Mouse (Mus musculus): ENCODE results near the gene Ubqln4. TPM values are rescaled to one million over a fixed set of nuclear protein-coding genes. Genes with fewer than 3 reads are reported as not detected.
A peak's percentile ranks its signal among the peaks of the same experiment; 100 is the strongest.

Ubqln4 gene
- total and polyA plus RNA-seq, 3 experiments = 22.8 to 62.2 (median 39.6) TPM

DNA sequence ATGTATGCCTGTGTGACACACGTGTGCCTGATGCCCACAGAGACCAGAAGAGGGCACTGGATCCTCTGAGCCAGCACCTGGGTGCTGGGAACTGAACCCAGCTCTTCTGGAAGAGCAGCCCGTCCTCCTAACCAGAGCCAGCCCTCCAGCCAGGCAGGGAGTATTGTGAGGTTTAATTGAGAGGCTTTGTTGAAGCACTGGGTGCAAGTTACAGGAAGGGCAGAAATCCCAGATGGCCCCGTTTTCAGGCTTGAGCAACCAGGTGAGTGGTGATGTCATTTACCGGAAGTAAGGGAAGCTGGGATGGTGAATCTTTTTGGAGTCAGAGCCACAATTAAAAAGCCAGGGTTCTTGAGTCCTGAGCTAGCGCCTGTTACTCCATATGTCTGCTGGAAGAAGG is 28.5 kb upstream of the Ubqln4 start:
- Histone ChIP-seq H3K36me3 (replicated peaks in 1 of 2; ENCODE audit: control insufficient read depth in 1 of 2, insufficient read depth in 1 of 2, low read length in 1 of 2) (peaks cover 9 to 41% of the 10 kb centered on the region in 2 experiments), H3K9me3 (replicated peaks; ENCODE audit: low read length) (no peaks in the 10 kb centered on the region), H3K9ac (ENCODE audit: insufficient read depth, low read depth) (no peak overlapping the region), H3K4me1 (ENCODE audit: control insufficient read depth in 1 of 2, insufficient read depth in 2 of 2) (peaks cover 27 to 50% of the 10 kb centered on the region in 2 experiments), H3K4me3 (replicated peaks in 1 of 3; ENCODE audit: low read depth in 2 of 3, low read length in 2 of 3, poor library complexity in 1 of 3) (no peak overlapping the region), H3K79me2 (replicated peaks; ENCODE audit: control insufficient read depth, extremely low read depth, insufficient read depth, poor library complexity, severe bottlenecking) (no peaks in the 10 kb centered on the region), H3K27me3 (replicated peaks) (peaks cover 3% of the 10 kb centered on the region), H3K27ac (ENCODE audit: insufficient read depth, low read depth) (no peak overlapping the region), H3K4me2 (ENCODE audit: insufficient read depth, low read depth, poor library complexity, severe bottlenecking) (no peak overlapping the region)
- dilution Hi-C loops (cut with MboI; ENCODE audit: extremely low pct_ligation_motif_present, extremely low pct_unique_long_range_greater_than_20kb, low sequenced_read_pairs) = no loop called here
- in situ Hi-C loops (cut with MboI; ENCODE audit: low pct_ligation_motif_present, low pct_unique_long_range_greater_than_20kb, low sequenced_read_pairs) = no loop called here
- no peak for DNase-seq (ENCODE audit: extremely low read depth)
- TF ChIP-seq CTCF (conservative IDR thresholded peaks at IDR 0.05 in 1 of 2, IDR thresholded peaks at IDR 0.05 in 1 of 2; ENCODE audit: low read depth in 2 of 2, low read length in 2 of 2) = 0 out of 4 replicates have a peak, but pooled peaks of 1 of the 2 experiments have one; percentile 6
- no peak for TF ChIP-seq NRF1 (IDR thresholded peaks at IDR 0.05; ENCODE audit: low read depth, low read length)

DNA sequence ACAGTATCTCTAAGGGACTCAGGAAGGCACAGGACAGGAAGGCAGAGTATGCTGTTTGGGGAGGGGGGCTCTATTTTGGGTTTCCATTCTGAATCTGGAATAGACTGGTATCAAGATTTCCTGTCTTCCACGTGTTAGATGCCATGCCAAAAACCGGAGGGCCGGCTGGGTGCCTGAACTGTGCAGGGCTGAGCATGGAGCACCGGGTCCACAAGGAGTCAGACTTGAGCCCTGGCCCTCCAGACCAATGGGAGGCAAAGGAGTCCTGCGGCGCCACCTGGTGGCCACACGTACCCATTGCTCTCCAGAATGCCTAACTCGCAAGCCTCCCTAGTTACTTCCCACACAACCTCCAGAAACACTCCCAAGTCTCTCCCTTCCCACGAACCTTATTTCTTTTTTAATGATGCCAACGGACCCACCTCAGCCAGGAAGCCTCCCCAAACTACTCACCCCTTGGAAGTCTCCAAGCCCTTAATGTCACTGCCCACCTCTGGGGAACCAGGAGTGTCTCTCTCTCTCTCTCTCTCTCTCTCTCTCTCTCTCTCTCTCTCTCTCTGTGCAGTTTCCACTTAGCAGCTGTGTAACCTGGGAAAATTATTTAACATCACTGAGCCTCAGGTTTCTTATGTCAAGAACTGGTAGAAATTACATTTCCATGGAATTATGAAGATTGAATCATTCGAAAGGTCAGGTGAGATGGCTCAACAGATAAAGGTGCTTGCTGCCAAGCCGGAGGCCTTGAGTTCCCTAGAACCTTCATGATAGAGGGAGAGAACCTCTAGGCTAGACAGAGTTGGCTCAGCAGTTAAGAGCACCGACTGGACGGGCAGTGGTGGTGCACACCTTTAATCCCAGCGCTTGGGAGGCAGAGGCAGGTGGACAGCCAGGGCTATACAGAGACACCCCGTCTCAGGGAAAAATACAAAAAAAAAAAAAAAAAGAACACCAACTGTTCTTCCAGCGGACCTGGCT is 27.1 kb upstream of the Ubqln4 start:
- Histone ChIP-seq H3K4me1 (ENCODE audit: control insufficient read depth in 1 of 2, insufficient read depth in 2 of 2) (peaks cover 22 to 44% of the 10 kb centered on the region in 2 experiments), H3K4me2 (ENCODE audit: insufficient read depth, low read depth, poor library complexity, severe bottlenecking) (no peak overlapping the region), H3K27me3 (replicated peaks) (no peaks in the 10 kb centered on the region), H3K9ac (ENCODE audit: insufficient read depth, low read depth) (no peak overlapping the region), H3K27ac (ENCODE audit: insufficient read depth, low read depth) (no peak overlapping the region), H3K4me3 (replicated peaks in 1 of 3; ENCODE audit: low read depth in 2 of 3, low read length in 2 of 3, poor library complexity in 1 of 3) (no peak overlapping the region), H3K36me3 (replicated peaks in 1 of 2; ENCODE audit: control insufficient read depth in 1 of 2, insufficient read depth in 1 of 2, low read length in 1 of 2) (peaks cover 9 to 41% of the 10 kb centered on the region in 2 experiments), H3K9me3 (replicated peaks; ENCODE audit: low read length) (no peaks in the 10 kb centered on the region), H3K79me2 (replicated peaks; ENCODE audit: control insufficient read depth, extremely low read depth, insufficient read depth, poor library complexity, severe bottlenecking) (no peaks in the 10 kb centered on the region)
- DNase-seq (ENCODE audit: extremely low read depth) = peak; percentile 91
- dilution Hi-C loops (cut with MboI; ENCODE audit: extremely low pct_ligation_motif_present, extremely low pct_unique_long_range_greater_than_20kb, low sequenced_read_pairs) (no loop called here), in situ Hi-C loops (cut with MboI; ENCODE audit: low pct_ligation_motif_present, low pct_unique_long_range_greater_than_20kb, low sequenced_read_pairs) (no loop called here)
- TF ChIP-seq JUND (conservative IDR thresholded peaks at IDR 0.05; ENCODE audit: low read depth, low read length) (no peak), NELFE (IDR thresholded peaks at IDR 0.05; ENCODE audit: low read depth, low read length) (peak; percentile 82; the same call in 1 of the 2 replicates), USF2 (conservative IDR thresholded peaks at IDR 0.05; ENCODE audit: low read depth, low read length) (no peak), NRF1 (IDR thresholded peaks at IDR 0.05; ENCODE audit: low read depth, low read length) (peak; percentile 41; the same call in 1 of the 2 replicates), ZKSCAN1 (IDR thresholded peaks at IDR 0.05; ENCODE audit: borderline replicate concordance, low read depth, low read length) (no peak), TBP (conservative IDR thresholded peaks at IDR 0.05; ENCODE audit: low read depth, low read length) (no peak), POLR2AphosphoS2 (IDR thresholded peaks at IDR 0.05; ENCODE audit: low read depth, low read length) (no peak), SMC3 (IDR thresholded peaks at IDR 0.05; ENCODE audit: low read depth, low read length) (peak; percentile 98), USF1 (IDR thresholded peaks at IDR 0.05; ENCODE audit: low read depth, low read length) (no peak), ZC3H11A (IDR thresholded peaks at IDR 0.05; ENCODE audit: low read depth, low read length) (peak; percentile 90), RAD21 (IDR thresholded peaks at IDR 0.05; ENCODE audit: low read depth, low read length) (peak; percentile 92), CTCF (conservative IDR thresholded peaks at IDR 0.05 in 1 of 2, IDR thresholded peaks at IDR 0.05 in 1 of 2; ENCODE audit: low read depth in 2 of 2, low read length in 2 of 2) (peak; percentile 77 to 99), JUN (IDR thresholded peaks at IDR 0.05; ENCODE audit: insufficient read depth, low read depth, low read length) (no peak), MAZ (IDR thresholded peaks at IDR 0.05; ENCODE audit: low read depth, low read length) (no peak), BHLHE40 (IDR thresholded peaks at IDR 0.05; ENCODE audit: low read depth, low read length) (no peak), SIN3A (IDR thresholded peaks at IDR 0.05; ENCODE audit: low read length) (0 out of 2 replicates have a peak, but pooled peaks have one; percentile 67), UBTF (IDR thresholded peaks at IDR 0.05; ENCODE audit: low read depth, low read length) (no peak), HCFC1 (IDR thresholded peaks at IDR 0.05; ENCODE audit: low read depth, low read length) (peak; percentile 49; the same call in 1 of the 2 replicates), MXI1 (IDR thresholded peaks at IDR 0.05; ENCODE audit: low read depth, low read length) (peak; percentile 78; the same call in 1 of the 2 replicates), KAT2A (IDR thresholded peaks at IDR 0.05; ENCODE audit: insufficient replicate concordance, low read length) (no peak), CHD1 (IDR thresholded peaks at IDR 0.05; ENCODE audit: low read depth, low read length) (no peak), ZMIZ1 (IDR thresholded peaks at IDR 0.05; ENCODE audit: low read depth, low read length) (no peak), POLR2A (IDR thresholded peaks at IDR 0.05; ENCODE audit: low read depth, low read length) (0 out of 2 replicates have a peak, but pooled peaks have one; percentile 29), MAFK (IDR thresholded peaks at IDR 0.05; ENCODE audit: insufficient replicate concordance, low read length) (no peak), CHD2 (IDR thresholded peaks at IDR 0.05; ENCODE audit: low read length) (no peak), GABPA (IDR thresholded peaks at IDR 0.05; ENCODE audit: insufficient replicate concordance, low read depth, low read length) (no peak), ETS1 (conservative IDR thresholded peaks at IDR 0.05; ENCODE audit: low read depth, low read length) (no peak), MEF2A (IDR thresholded peaks at IDR 0.05; ENCODE audit: borderline replicate concordance, low read depth, low read length) (no peak), MYC (IDR thresholded peaks at IDR 0.05; ENCODE audit: low read depth, low read length) (peak; percentile 67; the same call in 1 of the 2 replicates)

Measured in CH12.LX (cell line).